Mouse (Mus musculus) erythroblast, adult 5-6 weeks (primary cell): ENCODE results near the gene Ankrd28. TPM values are rescaled to one million over a fixed set of nuclear protein-coding genes. Genes with fewer than 3 reads are reported as not detected.

ENCODE experiments used
- ATAC-seq: replicated peaks from 2 replicates; pipeline ENCODE4 v1.8.0; 2016; ENCODE audit warnings: moderate number of reproducible peaks, mild to moderate bottlenecking, moderate TSS enrichment, inconsistent platforms; ENCODE audit not compliant: poor library complexity, low FRiP score, severe bottlenecking
- total RNA-seq, 2 experiments: library from RNA; stranded (forward) in 1 of 2; stranded (reverse) in 1 of 2; fragments of 150-400 nt in 1 of 2; fragments of 200-764, 138-1000 nt in 1 of 2; gene quantifications; 2 replicates each; pipeline versions ENCODE4 v1.2.3 to v1.2.4; 2015 to 2017; ENCODE audit warnings: low replicate concordance in 2 of 2

The Ankrd28 gene
- total RNA-seq, 2 experiments from 2014 or later: 79.4 to 157 TPM

DNA sequence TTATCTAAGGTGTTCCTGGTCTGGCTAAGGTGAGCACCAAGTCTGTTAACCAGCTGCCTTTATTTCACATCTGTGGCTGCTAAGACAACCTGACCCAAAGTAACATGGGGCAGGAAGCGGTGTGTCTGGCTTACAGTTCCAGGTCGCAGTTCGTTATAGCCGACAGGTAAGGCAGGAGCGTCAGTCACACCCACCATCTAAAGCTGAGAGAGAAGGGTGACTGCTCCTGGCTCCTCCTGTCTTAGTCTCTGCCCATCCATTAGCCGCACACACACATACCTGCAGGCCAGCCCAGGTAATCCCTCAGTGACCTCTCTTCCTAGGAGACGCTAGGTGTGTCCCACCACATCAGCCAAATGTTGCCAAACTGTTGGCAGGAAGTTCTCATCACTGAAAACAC, 174.1 kb downstream of the Ankrd28 start:
- no peak for ATAC-seq

DNA sequence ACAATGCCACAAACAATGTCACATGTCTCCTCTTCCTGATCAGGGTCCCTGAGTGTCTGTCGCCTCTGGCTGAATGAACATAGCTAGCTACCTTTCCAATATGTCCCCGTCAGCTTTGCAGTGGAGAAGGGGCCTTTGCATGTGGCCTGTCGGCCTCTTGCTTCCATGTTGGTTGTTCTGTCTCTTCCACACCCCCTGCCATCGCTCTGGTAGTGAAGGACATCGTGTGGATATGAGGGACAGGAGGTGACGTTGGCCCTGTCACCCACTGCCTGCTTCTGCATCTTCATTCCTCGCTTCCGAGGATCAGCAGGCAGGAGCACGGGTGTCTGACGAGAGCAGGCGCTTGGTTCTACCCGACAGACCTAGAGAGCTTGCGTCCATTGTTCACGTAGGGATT, 175.0 kb downstream of the Ankrd28 start:
- ATAC-seq: no peak

DNA sequence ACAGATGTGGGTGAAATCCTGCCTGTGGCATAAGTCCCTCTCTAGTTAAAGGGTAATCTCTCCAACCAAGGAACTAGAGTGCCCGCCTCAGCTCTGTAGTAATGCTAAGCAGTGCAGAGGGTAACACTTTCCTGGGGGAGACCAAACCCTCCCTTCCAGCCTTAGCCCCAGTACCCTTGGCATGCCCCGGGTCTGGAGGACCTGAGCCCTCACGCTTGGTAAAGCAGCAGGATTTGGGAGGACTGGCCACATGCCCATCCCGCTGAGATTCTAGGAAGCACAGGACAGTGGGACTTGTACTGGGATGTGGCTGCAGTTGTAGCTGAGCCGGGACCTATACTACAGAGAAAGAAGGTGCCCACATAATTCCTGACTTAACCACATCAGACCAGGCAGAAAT, 175.6 kb downstream of the Ankrd28 start:
- ATAC-seq: no peak

DNA sequence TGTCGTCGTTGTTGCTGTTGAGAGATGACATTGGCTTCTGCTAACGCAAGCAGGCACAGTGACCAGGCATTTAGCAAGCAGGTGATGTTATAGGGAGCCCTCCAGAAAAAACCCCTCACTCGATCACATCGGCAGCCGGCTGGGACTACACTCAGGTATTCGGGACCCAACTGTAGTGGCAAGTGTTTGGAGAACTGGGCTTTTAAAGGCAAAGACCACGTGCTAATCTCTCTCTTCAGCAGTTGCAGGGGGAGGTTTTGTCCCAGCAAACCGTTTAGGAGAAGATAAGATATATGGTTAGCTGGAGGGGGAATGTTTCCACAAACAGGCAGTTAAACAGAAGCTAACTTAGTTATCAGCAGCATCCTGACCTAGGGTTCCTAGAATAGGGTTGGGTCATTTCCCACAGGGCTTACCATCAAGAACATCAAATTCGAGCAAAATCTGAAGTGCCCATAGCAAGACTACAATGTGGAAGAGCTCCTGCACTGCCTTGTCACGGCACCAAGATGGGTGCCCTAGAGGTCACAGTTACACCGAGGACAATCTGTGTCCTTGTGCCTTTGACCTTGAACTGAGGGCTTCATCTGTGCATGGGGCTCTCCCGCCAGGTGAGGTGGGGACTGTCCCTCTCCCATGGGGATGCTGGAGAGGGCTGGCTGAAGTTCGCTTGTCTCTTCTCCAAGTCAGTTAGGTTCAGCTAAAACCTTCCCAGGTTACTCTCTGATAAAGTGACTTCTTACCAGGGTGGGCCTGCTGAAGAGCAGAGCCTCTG, 177.2 kb downstream of the Ankrd28 start:
- no peak for ATAC-seq

DNA sequence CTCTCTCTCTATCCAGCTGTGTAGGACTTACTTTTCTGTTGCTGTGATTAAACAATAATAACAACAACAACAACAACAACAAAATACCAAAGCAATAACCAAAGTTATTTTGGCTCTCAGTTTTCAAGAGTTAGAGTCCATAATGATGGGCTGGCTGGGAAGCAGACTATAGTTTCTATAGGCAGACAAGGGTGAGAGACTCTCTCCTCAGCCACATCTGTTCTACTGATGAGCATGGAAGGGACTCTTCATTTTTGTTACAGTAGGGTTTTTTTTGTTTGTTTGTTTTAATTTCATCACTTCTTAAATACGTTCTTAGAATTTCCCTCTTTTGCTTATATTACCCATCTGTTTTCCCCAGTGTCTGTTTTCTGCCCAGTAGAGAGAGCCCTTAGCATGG, 177.8 kb downstream of the Ankrd28 start:
- no peak for ATAC-seq

DNA sequence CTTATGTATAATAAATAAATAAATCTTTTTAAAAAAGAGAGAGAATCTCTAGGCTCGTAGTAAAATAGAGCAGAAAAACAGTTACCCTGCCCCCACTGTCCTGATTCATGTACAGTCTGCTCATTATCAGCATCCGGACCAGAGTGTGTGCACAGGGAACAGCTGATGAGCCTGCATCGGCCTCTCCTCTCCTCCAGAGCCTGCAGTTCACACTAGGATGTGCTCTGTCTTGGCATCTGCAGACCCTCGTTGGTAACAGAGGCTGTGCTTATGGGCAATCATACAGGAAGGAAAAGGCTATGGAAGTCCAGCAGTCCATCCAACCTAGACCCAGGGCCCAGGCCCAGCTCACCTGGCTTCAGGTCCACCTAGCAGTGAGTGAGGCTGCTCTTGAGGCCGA, 178.3 kb downstream of the Ankrd28 start:
- ATAC-seq: no peak

DNA sequence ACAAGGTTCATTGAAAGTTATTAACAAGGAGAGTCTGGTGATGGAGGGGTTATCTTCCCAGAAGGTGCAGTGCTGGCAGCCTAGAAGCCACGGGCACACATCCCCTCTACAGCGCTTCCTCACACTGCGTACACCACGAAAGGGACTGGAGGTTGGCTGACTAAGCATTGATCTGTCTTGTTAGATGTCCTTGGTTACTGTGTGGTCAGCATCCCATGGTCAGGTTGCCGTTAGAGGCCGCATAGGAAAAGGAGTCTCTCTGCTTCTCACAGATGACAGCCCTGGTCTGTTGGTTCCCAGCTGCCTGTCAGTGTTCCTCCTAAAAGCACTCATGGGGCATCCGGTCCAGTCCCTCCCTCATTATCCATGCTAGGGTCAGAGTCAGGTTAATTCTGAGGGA, 179.2 kb downstream of the Ankrd28 start:
- no peak for ATAC-seq

DNA sequence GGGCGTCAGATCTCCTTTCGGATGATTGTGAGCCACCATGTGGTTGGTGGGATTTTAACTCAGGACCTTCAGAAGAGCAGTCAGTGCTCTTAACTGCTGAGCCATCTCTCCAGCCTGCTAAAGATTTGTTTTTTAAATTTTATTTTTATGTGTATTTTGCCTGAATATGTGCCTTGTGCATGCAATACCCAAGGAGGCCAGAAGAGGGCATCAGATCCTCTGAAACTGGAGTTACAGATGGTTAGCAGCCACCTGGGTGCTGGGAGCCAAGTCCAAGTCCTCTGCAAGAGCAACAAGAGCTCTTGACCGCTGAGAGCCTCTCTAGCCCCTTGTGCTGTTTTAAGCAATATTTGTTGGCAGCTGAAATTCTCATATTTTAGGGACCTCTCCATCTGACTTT, 180.1 kb downstream of the Ankrd28 start:
- ATAC-seq: no peak

Other genes starting within 250 kb of the Ankrd28 start
- gene Colq, start 239.3 kb downstream of the Ankrd28 start, total RNA-seq (2015; ENCODE audit: low replicate concordance): not detected in 2 replicates
- 0.42 TPM in 1 of 2 replicates, not detected in the other for gene Colq, start 239.3 kb downstream of the Ankrd28 start, total RNA-seq (2017; ENCODE audit: low replicate concordance)
- 2.7 TPM in 1 of 2 replicates, not detected in the other for gene Gm49387, start 189.8 kb downstream of the Ankrd28 start, total RNA-seq (2015; ENCODE audit: low replicate concordance)
- not detected in 2 replicates for gene Gm49387, start 189.8 kb downstream of the Ankrd28 start, total RNA-seq (2017; ENCODE audit: low replicate concordance)
- 5.6 and 18.3 TPM in 2 replicates for gene Btd, start 189.6 kb downstream of the Ankrd28 start, total RNA-seq (2015; ENCODE audit: low replicate concordance)
- gene Btd, start 189.6 kb downstream of the Ankrd28 start, total RNA-seq (2017; ENCODE audit: low replicate concordance): 4.5 and 5.3 TPM in 2 replicates
- gene Hacl1, start 189.4 kb downstream of the Ankrd28 start, total RNA-seq (2015; ENCODE audit: low replicate concordance): 0.58 and 11.5 TPM in 2 replicates
- gene Hacl1, start 189.4 kb downstream of the Ankrd28 start, total RNA-seq (2017; ENCODE audit: low replicate concordance): 11.2 and 18.7 TPM in 2 replicates
- not detected in 2 replicates for gene Galnt15, start 198.3 kb upstream of the Ankrd28 start, total RNA-seq (2015; ENCODE audit: low replicate concordance)
- gene Galnt15, start 198.3 kb upstream of the Ankrd28 start, total RNA-seq (2017; ENCODE audit: low replicate concordance): 0.09 TPM in 1 of 2 replicates, not detected in the other